Mouse (Mus musculus) layer of hippocampus, adult 6 months (tissue): ENCODE data around the gene Lrrc39. TPM values are rescaled to one million over a fixed set of nuclear protein-coding genes. Genes with fewer than 3 reads are reported as not detected.

ENCODE experiments used
- long read RNA-seq, 2 experiments: library from polyadenylated mRNA; unstranded; transcript quantifications; one replicate each; pipeline ENCODE4 v2.0.0; 2019 to 2020
- polyA plus RNA-seq: library from polyadenylated mRNA; unstranded; fragments of <200 nt; fragmentation: Nextera tagmentation; gene quantifications from 2 replicates; pipeline ENCODE4 v1.2.3, GENCODE M21; 2021

The Lrrc39 gene
- 0.14 TPM in 1 of 2 replicates, not detected in the other for polyA plus RNA-seq
- long read RNA-seq, experiment 1 = 0 reads
- long read RNA-seq, experiment 2, partial matches to known transcripts = 0 of 1 reads
- long read RNA-seq, experiment 2, other reads (novel, unspliced or antisense) = 1 of 1 reads

DNA sequence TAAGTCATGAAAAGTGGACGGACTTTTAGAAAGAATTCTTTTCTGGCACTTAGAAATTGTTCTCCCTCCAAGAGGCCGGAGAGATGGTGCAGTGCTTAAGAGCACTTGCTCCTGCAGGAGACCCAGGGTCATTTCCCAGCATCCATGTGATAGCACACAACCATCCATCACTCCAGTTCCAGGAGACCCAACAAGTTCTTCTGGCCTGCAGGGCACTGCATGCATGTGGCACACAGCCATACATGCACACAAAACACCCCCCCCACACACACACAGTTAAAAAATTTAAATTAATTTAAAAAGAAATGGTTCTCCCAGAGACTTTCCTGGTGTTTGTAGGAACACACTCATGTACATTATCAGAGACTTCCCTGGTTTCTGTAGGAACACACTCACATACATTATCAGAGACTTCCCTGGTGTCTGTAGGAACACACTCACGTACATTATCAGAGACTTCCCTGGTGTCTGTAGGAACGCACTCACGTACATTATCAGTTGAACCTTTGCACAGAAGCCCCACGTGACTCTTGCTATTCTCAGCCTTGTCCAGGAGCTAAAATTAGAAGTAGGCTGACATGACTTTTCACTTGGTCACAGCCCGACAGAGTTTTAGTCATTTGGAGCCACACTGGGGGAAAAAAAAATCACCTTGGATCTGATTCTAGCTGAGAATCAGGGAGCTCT, at the start of gene Lrrc39:
Lrrc39 (plus strand) TSS at position 566 of the 687 bp plus-strand sequence.

DNA sequence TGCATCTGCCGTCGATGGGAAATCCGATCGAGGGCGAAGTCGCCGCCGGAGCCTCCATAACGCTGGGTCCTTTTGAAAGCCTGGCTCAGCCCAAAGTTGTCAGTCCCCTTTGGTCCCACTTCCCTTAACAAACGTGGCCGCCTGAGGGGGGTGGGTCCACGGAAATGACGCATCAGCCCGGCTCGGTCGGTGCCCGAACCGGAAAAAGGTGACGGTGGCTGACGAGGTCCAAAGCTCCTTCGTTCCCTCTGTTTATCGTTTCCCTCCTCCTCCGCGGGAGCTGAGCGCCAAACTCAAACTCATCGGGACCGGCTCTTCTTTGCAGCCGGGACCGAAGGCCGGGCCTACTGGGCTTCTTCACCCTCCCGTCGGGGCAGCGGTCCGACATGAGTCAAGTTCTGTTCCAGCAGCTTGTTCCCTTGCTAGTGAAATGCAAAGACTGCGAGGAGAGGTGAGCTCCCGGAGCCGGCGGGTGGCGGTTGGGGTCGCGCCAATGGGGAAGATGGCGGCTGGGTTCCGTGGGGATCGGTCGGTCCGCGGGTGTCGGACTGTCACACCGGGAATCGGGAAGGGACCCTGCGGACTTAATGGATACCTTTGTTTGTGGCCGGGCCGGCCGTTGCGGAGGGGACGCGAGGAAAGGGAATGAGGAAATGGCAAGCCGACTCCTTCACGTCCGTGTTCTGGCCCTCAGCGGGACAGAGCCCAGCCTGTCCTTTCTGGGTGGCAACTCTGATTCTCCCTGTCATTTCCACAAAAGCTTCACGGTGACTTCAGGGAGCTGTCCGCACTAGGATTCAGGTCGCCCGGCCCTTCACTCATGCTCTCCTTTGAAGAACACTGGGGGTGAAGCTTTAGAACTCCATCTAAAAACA, 32.2 kb downstream of the Lrrc39 start, which contains the start of gene Sass6:
Sass6 (plus strand) TSS at position 255 of the 875 bp plus-strand sequence.

DNA sequence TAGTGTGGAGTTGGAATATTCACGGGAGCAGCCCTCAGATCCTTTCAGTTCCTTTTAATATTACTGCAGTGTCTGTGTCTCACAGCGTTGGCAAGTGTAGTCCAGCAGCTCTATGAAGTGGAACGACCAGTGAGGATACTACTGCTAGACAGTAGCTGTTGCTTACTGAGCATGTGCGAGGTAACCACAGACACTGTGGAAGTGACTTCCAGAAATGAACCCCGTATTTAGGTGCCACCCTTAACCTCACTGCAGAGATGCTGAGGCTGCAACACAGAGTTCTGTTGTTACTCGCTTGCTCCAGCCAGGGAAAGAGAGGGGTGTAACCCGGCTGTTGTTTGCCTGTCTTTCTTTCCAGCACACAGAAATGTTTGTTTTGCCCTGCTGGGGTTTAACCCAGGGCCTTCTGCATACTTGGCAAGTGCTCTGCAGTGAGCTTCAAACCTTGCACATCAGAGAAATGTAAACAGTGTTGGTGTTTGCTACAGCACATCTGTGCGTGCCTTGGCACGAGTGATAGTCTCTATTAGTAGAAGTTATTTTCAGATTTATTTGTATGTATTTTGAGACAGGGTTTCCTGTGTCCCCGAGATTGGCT, 51.6 kb downstream of the Lrrc39 start, which contains the start of gene Trmt13:
Trmt13 (minus strand) TSS at position 293 of the 598 bp plus-strand sequence.

Other genes starting within 250 kb of the Lrrc39 start
- 1.4 and 1.8 TPM in 2 replicates for gene Cdc14a, start 138.9 kb upstream of the Lrrc39 start, polyA plus RNA-seq
- 68.8 and 74.8 TPM in 2 replicates for gene Rtca, start 54.8 kb upstream of the Lrrc39 start, polyA plus RNA-seq
- 7.8 and 9.9 TPM in 2 replicates for gene Dbt, start 49.9 kb upstream of the Lrrc39 start, polyA plus RNA-seq
- gene Sass6, start 32.0 kb downstream of the Lrrc39 start, polyA plus RNA-seq = 1.5 and 1.6 TPM in 2 replicates
- gene Trmt13, start 51.6 kb downstream of the Lrrc39 start, polyA plus RNA-seq = 3.4 and 5.2 TPM in 2 replicates
- gene Mfsd14a, start 99.7 kb downstream of the Lrrc39 start, polyA plus RNA-seq = 55.7 and 57.5 TPM in 2 replicates
- gene Gm43191, start 118.3 kb downstream of the Lrrc39 start, polyA plus RNA-seq = not detected in 2 replicates
- 8.8 and 9.6 TPM in 2 replicates for gene Slc35a3, start 149.9 kb downstream of the Lrrc39 start, polyA plus RNA-seq
- gene Agl, start 245.2 kb downstream of the Lrrc39 start, polyA plus RNA-seq = 5.7 and 6.2 TPM in 2 replicates